Mouse (Mus musculus) bone marrow macrophage, adult 2 months (primary cell): Measurements from ENCODE around the gene Igfbp2.

Source experiments
- CTCF ChIP-seq: IDR thresholded peaks from 2 replicates; pipeline ENCODE4 v1.5.1; 2012; ENCODE audit warnings: low read depth, mild to moderate bottlenecking, low read length, moderate library complexity
- POLR2A ChIP-seq: IDR thresholded peaks from 2 replicates; pipeline ENCODE4 v1.6.1; 2012; ENCODE audit warnings: mild to moderate bottlenecking, low read depth, low read length, borderline replicate concordance

DNA sequence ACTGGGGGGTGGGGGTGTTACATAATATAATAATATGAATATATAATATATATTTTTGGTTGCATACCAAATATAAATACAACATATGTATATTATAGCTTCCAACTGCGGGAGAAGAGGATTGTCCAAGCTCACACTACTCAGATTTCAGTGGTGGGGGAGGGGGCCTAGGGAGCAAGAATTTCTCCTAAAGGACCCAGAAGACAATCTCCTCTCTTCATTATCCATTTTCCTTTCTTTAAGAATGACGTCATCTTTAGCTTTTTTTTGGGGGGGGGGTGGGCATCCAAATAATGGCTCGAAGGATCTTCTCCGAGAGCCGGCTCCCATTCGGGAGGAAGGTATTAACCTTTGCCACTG is 47.0 kb downstream of the Igfbp2 start:
- no peak for TF ChIP-seq CTCF
- TF ChIP-seq POLR2A: no peak
